Mouse (Mus musculus): ENCODE measurements around the gene Ppp1r26.
"Not testable (repeated sequence)": the region's sequence is repeated elsewhere in the genome, so short reads cannot be mapped to it uniquely, and the experiment has no call there.

The Ppp1r26 gene

DNA sequence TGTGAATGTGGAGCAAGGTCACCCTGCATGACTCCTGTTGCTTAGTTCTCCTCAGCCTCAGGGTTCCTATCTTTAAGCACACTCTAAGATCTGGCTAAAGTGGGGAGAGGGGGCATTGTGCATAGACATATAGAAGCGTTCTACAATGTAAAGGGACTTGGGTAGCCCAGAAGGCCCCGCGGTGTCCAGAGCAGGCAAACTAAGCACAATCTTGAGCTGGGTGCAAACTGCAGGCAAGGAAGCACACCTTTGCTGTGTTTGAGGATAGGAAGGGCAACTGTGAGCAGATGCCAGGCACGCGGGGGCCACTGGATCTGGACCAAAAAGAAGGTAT is 452 bp upstream of the Ppp1r26 start:
- DNase-seq (ENCODE audit: low spot score) = no peak

DNA sequence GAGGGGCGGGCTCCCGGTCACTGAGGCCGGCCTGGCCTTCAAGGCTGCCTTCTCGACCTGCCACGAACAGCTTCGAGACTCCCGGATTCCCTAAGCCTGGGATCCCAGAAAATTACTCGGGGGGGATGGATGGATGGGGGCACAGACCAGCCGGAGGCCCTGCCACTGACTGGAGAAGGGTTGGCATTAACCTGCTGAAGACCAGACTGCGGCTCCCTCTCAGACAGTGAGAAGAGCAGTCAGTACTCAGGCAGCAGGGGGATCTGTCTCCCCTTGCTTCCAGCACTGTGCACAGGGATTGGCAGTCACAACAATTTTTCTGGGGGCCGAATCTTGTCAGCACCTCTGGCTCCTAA is 693 bp downstream of the Ppp1r26 start:
- peak; percentile 27 for DNase-seq (ENCODE audit: low spot score)

DNA sequence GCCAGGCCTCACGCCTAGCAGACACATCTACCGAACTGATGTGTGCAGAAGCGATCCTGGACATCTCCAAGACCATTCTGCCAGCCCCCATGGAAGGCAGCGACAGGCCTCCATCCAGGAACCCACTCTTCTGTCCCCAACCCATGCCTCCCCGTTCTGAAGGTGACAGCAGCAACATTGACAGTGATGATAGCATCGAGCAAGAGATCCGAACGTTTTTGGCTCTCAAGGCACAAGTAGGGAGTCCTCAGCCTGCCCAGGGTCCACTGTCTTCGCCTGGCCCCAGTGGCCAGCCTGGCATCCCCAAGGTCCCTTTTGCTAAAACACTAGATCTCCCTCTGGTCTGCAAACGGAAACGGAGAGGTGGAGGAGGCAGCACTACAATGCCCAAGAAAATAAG is 5.1 kb downstream of the Ppp1r26 start:
- DNase-seq (ENCODE audit: low spot score) = no peak

DNA sequence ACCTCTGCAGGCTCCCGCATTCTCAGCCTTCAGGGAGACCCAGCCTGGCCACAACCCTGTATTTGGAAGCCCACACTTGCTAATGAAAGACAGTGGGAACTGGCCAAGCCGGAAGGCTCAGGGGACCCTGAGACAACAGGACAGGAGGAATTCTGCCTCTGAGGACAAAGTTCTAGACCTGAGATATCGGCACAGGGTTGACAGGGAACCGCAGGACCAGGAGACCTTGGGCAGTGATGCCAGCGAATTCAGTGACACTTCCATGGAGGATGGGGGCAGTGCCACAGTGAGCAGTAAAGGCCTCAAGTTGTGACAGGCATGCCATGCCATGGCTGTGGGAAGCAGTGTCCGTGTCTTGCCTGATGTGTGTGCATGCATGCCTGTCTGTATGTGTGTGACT is 6.9 kb downstream of the Ppp1r26 start:
- DNase-seq (ENCODE audit: low spot score) = no peak

DNA sequence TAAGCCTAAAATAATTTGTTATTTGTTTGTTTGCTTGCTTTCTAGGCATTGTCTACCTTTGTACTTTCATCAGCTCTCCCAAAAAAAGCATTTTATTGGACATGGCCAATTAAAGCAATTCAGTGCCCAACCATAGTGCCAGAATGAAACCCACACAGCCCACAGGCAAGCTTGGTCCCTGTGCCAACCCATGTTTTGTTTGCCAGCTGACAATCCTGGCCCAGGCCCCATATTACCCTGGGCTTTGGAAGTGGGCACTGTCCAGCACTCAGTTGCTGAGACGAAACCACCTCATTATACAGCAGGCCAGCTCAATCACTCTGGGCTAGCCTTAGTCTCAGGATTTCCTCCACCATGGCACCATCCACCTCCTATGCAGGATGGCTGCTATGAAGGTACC is 10.0 kb downstream of the Ppp1r26 start:
- no peak for DNase-seq (ENCODE audit: low spot score)

DNA sequence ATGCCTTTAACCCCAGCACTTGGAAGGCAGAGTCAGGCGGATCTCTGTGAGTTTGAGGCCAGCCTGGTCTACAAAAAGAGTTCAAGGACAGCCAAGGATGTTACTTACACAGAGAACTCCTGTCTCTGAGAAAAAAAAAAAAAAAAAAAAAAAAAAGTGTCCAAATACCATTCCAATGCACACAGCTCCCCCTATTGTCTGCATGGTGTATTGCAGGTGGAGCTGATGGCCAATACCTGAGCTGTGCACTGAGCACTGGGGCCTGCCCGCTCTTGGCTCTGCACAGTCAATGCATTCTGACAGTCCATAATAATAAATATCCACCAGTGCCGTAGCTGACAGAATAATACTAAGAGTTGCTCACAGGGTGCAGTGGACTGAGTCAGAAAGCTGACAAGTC is 17.3 kb downstream of the Ppp1r26 start:
- DNase-seq (ENCODE audit: low spot score) = peak; percentile 81

DNA sequence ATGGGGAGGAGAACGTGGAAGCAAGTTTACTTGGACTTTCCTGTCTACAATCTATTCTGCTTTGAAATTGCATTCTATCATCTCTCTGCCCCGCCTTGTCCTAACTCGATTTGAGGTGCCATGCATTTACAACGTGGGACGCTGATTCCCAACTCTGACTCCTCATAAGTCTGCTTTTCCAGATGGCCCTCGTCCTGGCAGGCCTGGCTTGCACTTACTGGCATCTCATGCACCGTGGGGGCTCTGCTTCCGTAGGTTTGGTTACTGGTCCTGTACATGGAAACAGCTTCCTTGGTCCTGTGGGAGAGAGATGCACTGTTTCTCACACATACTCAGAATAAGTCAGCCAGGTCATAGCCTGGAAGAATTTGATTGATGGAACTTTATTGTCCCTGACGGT is 18.3 kb downstream of the Ppp1r26 start:
- no peak for DNase-seq (ENCODE audit: low spot score)

DNA sequence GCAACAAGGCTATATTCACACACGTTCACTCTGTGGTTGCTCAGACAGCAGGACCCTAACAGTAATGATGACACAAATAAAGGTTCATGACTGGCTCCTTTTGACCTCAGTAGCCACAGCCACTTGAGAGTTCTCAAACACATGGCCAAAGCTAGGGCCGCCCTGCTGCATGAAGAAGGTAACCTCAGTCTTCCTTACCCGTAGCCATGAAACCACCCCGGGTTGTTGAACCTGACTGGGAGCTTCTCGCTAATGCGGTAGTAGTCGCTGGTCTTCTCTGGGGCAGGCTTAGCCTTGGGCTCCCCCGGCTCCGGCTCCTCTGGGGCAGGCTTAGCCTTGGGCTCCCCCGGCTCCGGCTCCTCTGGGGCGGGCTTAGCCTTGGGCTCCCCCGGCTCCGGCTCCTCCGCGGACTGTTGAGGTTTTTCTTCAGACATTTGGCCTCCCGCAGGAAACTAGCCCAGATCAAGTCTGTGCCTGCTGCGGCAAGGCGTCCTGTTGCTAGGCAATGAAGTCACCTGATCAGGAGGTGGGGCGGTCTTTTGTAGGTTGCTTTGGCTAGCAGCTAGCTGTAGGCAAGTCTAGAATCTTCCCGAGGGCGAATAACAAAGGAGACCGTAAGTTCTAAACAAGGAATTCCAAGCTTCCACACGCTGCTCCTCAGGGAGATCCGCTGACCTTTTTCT is 19.4 kb downstream of the Ppp1r26 start, which contains the start of gene 1700007K13Rik:
1700007K13Rik (minus strand) TSS at position 497 of the 683 bp plus-strand sequence.
- DNase-seq (ENCODE audit: low spot score) = peak; percentile 85

DNA sequence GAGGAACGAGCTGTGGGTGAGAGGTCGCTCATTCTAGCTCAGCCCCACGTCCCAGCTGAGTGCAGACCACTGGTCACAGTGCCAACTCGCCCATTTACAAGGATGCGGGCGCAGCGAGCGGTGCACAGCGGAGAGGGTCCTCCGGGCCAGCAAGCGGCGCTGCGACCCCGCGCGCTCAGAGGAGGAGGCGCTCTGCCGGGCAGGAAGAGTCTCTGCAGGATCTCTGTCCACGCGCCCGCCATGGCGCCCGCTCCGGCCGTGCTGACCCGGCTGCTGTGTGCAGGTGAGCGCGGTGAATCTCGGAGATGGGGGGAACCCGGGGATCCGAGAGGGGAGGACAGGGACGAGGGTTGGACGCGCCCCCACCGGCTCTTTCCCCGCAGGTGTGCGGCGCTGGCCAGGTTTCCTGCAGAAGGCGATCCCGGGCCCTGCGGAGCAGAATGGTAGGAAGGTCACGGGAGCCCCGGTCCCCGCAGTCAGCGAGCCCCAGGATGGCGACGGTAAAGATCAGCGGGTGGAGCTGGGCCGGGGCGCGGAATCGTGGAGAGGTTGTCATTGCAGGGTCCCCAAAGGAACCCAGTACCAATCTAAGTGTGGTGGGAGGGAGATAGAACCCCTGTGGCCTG is 21.4 kb downstream of the Ppp1r26 start, which contains the start of gene Mrps2:
Mrps2 (plus strand) TSS at position 207 of the 626 bp plus-strand sequence.
- peak; percentile 91 for DNase-seq (ENCODE audit: low spot score)

DNA sequence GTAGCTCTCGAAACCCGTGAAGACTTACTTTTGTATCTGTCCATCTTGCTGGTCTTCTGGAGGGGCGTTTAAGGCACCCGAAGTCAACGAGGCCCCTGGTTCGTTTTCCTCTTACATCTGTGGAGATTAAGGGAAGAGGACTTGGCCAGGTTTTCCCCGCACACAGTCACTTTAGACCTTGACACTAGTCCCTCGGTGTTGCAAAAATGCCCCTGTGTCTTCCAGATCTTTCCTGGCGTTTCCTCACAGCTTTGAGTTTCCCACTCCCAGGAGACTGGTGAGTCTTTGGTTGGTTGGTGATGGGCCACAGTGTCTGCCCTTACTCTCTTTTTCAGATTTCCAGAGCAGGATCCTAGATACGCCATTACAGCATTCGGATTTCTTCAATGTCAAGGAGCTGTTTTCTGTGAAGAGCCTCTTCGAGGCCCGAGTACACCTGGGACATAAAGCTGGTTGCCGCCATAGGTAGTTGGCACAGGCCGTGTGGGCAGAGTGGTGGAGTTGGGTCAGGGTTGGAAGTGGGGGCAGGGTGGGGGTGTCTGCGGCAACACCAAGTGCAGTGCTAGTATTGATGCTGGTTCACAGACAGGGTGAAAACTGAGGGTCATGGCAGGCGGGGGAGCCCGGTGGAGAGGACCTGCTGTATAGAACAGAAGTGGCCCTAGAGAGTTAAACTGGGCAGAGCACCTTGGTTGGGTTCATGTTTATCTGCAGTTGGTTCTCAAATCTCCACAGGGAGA is 22.1 kb downstream of the Ppp1r26 start:
- peak; percentile 17 for DNase-seq (ENCODE audit: low spot score)

DNA sequence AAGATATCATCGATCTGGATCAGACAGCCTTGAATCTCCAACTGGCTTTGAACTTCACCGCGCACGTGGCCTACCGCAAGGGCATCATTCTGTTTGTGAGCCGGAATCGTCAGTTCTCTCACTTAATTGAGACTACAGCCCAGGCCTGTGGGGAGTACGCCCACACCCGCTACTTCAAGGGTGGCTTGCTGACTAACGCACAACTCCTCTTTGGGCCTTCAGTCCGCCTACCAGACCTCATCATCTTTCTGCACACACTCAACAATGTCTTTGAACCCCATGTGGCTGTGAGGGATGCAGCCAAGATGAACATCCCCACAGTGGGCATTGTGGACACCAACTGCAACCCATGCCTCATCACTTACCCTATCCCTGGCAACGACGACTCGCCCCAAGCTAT is 22.9 kb downstream of the Ppp1r26 start:
- no peak for DNase-seq (ENCODE audit: low spot score)

DNA sequence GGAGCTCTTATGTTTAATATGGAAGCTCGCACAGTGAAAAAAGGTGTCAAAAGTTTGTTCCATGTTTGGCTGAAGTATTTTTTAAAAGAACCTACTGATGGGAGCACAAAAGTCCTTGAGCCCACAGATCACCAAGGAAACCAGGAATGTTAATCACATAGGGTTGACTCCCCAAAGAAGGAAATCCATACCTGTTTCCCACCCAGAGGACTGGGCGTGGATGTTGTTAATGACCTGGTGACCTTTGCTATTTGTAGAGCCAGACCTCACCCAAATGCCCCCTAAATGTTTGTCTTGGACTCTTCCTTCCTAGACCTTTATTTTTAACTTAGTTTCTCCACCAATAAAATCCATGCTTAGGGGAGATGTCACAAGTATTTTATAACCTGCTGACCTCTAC is 24.0 kb downstream of the Ppp1r26 start:
- DNase-seq (ENCODE audit: low spot score) = no peak

DNA sequence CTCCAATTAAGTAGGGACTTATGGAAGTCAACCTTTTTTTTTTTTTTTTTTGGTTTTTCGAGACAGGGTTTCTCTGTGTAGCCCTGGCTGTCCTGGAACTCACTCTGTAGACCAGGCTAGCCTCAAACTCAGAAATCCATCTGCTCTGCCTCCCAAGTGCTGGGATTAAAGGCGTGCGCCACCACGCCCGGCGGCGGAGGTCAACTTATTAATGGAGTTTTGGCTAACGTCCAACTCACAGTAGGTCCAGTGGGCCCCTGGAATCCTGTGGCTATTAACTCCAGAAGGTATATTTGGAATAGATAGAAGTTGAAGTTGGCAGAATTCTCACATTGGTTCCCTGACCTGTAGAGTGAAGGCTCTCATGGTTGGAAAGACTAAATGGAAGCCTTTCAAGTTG is 25.4 kb downstream of the Ppp1r26 start:
- DNase-seq (ENCODE audit: low spot score) = not testable (repeated sequence)

DNA sequence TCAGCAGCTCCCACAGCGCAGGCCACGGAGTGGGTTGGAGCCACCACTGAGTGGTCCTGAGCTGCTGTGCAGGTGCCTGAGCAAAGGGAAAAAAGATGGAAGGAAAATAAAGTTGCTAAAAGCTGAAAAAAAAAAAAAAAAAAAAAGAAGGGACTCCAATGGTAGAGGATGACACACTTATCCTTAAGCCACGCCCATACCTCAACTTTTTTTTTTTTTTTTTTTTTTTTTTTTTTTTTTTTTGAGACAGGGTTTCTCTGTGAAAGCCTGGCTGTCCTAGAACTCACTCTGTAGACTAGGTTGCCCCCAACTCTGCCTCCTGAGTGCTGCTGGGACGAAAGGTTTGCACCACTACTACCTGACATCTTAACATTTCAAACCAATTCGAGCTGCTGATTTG is 31.4 kb downstream of the Ppp1r26 start:
- DNase-seq (ENCODE audit: low spot score) = not testable (repeated sequence)

DNA sequence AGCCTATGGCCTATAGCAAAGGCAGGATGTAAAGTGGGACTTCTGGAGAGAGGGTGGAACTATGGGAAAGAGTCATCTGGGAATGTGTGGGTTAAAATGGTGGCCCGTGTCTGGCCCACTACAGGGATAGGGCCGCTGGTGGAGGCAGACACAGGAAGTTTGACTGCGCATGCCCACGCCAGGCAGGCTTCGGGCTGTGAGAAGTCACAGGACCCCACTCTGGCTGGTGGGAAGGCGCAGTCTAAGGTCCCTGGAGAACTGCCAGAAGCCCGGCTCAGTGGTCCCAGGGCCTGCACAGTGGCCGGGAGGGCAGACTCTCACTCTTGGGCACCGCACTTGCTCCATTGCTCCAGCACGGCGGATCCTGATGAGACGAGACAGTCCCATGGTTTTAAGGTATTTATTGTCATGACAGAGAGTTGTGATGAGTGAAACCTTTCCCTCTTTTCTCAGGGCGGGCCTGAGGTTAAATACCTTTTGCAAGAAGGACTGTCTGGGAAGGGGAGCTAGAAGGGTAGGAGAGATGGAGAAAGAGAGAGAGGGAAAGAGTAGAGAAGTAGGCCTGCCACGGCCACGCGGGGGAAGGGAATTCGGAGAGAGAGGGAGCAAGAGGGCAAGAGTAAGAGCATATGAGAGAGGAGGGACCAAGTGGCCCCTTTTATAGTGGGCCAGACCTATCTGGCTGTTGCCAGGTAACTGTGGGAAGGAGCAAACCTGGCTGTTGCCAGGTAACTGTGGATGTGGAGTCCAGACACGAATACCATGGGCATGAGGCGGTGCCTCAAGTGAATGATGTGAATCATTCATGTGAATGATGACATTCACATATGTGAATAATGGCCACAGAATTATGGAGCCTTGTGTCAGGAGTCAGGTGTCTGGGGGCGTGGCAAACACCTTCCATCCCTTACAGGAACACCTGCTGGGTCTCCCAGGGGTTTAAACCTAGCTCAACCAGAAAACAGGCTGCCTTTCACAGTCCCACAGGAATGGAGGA is 32.9 kb downstream of the Ppp1r26 start:
- DNase-seq (ENCODE audit: low spot score) = no peak

DNA sequence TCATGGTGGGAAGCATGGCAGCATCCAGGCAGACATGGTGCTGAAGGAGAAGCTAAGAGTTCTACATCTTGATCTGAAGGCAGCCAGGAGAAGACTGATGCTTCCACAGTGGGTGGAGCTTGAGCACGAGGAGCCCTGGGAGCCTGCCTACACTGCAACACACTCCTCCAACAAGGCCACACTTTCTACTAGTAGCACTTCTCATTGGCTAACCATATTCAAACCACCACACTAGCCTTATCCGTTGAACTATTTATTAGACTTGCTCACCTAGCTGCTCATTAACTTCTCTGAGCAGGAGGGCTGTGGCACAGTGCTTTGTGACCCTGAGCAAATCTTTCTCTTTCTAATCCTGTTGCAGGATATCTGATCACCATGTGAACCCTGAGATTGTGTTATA is 37.3 kb downstream of the Ppp1r26 start:
- DNase-seq (ENCODE audit: low spot score) = no peak

DNA sequence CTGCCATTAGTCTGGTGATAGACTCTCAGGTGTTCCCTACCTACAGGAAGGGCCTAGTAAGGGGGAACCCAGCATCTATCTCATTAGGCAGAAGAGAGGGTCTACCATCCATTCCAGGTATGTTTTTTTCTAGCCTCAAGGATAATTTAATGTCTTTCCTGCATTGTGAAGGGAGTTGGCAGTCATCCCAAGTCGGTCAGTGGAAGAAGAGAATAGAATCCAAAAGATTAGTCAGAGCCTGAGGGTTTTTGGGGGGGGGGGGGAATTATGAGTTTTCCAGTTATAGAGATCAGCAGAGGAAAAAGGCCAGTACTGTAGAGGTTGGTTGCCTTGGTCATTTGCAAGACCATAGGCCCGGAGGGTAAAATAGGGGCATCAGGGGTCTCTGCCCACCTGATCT is 47.9 kb downstream of the Ppp1r26 start:
- DNase-seq (ENCODE audit: low spot score) = no peak

DNA sequence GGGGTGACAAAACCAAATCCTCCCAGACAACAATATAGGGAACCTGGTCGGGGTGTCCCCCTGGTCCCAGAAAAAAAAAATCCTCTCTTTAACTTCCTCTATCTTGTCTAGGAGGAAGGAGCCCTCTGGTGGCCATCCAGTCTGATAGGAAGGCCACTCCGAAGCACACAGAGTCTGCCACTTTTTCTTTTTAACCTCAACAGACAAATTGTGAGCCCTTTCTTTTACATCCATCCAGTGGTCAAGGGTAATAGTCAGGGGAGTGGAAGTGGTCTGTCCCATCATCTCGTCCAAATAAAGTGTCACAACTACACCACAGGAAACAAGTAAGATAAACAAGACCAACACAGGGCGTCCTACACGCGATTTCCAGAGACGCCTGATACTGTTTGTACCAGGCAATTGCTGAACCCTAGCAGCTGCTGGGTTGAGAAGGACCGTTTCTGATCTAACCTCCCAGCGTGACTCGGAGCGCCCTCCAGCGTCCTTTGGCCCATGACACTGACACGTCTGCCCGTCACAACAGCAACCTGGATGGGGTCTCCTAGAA is 48.7 kb downstream of the Ppp1r26 start:
- DNase-seq (ENCODE audit: low spot score) = no peak

DNA sequence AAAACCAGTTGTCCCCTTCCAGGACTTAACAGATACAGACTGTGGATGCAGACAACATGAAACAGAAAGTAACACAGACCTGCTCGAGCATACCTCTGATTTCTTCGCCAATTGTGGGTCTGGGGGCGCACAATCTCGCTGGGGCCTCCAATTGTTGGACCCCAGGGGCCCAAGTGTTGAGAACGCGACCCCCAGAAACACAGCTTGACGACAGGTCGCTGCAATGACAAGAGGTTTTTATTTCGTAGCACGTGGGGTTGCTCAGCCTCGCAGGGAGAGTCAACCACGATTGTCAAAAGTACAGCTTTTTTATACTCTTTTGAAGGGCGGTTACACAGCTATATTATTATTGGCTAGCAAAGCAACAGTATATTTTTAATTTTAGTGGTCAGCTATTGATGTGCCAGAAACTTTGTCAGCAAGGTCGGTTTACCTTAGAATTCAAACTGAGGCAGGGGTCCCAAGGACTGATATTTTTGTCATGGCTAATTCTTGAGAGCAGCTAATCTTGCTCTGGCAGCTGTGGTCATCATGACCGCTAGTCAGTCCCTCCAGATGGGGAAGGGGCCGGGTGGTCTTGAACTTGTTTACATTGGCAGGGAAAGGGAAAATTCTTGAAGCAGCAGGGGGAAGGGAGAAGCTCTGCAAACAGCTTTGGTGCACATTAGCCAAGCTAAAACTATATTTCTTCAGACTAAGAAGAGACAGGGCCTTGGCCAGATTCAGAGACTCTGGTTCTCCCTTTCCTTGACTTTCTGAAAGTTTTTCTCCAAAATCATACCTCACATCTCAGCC is 49.4 kb downstream of the Ppp1r26 start:
- no peak for DNase-seq (ENCODE audit: low spot score)

DNA sequence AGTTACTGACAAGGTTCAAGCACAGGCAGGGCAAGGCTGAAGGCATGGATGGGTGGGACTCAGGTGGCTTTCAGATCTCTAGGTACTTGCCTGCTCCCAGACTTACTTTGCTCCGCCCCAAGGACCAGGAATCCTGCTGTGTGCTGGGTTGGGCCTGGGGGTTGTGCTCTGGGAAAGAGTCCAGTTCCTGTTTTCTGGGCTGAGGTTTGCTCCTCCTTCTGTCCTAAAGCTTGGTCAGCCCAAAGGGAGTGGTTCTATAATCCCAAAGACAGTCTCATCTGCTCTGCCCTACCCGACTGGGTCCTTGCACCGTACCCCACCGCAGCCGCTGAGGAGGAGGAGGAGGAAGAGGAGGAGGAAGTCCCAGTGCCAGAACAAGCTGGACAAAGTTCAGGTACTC is 50.1 kb downstream of the Ppp1r26 start, which contains the start of gene Gbgt1:
Gbgt1 (plus strand) TSS at position 221 of the 400 bp plus-strand sequence.
- no peak for DNase-seq (ENCODE audit: low spot score)

DNA sequence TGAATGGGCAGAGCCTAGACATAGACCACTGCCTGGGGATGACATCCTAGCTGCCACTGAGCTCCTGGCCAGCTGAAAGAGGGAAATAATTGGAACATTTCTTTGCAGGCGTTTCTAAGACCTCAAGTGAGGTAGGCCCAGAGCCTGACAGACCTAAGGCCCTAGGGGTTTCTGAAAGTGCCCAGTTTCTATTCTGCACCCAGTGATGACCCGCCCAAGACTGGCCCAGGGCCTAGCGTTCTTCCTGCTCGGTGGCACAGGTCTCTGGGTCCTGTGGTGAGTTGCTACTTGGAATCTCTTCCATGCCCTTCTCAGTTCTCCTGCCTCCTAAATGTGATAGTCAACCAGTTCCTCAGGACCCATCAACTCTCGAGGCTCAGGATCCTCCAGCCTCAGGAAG is 51.0 kb downstream of the Ppp1r26 start:
- no peak for DNase-seq (ENCODE audit: low spot score)

Data from embryo, embryonic 10.5 days (tissue).